Mouse (Mus musculus) intestine, embryonic 14.5 days (tissue): Measurements from ENCODE around the gene Tmtc4. TPM values are rescaled to one million over a fixed set of nuclear protein-coding genes. Genes with fewer than 3 reads are reported as not detected.

ENCODE experiments used
- ATAC-seq: fragments of 200-750 bp; cut with Nextera tagmentation; replicated peaks from 2 replicates; pipeline ENCODE4 v1.8.0; 2017; ENCODE audit warnings: low read depth, moderate number of reproducible peaks, moderate TSS enrichment, moderate library complexity; ENCODE audit not compliant: low FRiP score, low TSS enrichment
- DNase-seq: peaks from one replicate; pipeline ENCODE4 v3.0.0-alpha.2; 2018; ENCODE audit warnings: low spot score
- H3K27ac ChIP-seq: fragments of 300-500 bp; sonication (generic); 2 replicates; pipeline ENCODE4 v1.5.1; 2014; ENCODE audit warnings: low read depth, mild to moderate bottlenecking, control low read depth
- H3K27me3 ChIP-seq: fragments of 300-500 bp; sonication (generic); replicated peaks from 2 replicates; pipeline ENCODE4 v1.6.1; 2014; ENCODE audit warnings: low read length, control low read depth; ENCODE audit not compliant: control insufficient read depth, insufficient read depth
- H3K36me3 ChIP-seq: fragments of 300-500 bp; sonication (generic); 2 replicates; pipeline ENCODE4 v1.6.1; 2014; ENCODE audit warnings: low read length, control low read depth; ENCODE audit not compliant: control insufficient read depth, insufficient read depth
- H3K4me1 ChIP-seq: fragments of 300-500 bp; sonication (generic); replicated peaks from 2 replicates; pipeline ENCODE4 v1.6.1; 2014; ENCODE audit warnings: low read length, control low read depth, mixed read lengths; ENCODE audit not compliant: control insufficient read depth, insufficient read depth
- H3K4me2 ChIP-seq: fragments of 300-500 bp; sonication (generic); 2 replicates; pipeline ENCODE4 v1.6.1; 2014; ENCODE audit warnings: low read length
- H3K4me3 ChIP-seq: fragments of 300-500 bp; sonication (generic); 2 replicates; pipeline ENCODE4 v1.5.1; 2014; ENCODE audit warnings: low read depth, low read length, control low read depth, mixed read lengths
- H3K9ac ChIP-seq: fragments of 300-500 bp; sonication (generic); 2 replicates; pipeline ENCODE4 v1.6.1; 2014; ENCODE audit warnings: mild to moderate bottlenecking, low read length
- H3K9me3 ChIP-seq: fragments of 300-500 bp; sonication (generic); 2 replicates; pipeline ENCODE4 v1.6.1; 2016; ENCODE audit warnings: low read length, control low read depth; ENCODE audit not compliant: control insufficient read depth
- whole genome bisulfite sequencing: fragments of 180-500 bp; shearing (Covaris S2); extraction: QIAGEN DNeasy Blood & Tissue Kit; methylation state at CpG from one replicate; pipeline ENCODE4 v1.1.7; 2014; 5-methylcytosine and 5-hydroxymethylcytosine counted together
- polyA plus RNA-seq: library from polyadenylated mRNA; unstranded; fragments of >200 nt; fragmentation: Nextera tagmentation; extraction: Ambion mirVana; gene quantifications from 2 replicates; pipeline ENCODE4 v1.2.1, GENCODE M21; 2014

Gene Tmtc4
- polyA plus RNA-seq, 1 experiment from 2014 or later, result 28.0 TPM

DNA sequence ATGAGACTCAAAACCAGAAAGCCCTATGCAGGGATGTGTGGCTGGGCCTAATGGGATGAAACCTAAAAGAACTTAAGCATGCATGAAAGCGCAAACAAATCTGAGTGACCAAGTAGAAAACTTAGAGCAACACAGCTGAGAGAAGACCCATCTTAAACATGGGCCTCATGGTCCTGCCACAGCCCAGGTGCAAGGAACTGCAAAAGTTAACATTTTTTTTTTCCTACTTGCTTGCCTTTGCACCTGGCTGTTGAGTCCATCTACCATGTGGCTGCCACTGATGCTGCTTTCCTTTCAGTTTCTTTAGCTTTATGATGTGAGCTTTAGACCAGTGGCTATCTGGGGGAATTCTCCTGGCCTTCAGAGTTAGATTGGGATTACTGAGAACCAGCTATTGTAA is 66.2 kb downstream of the Tmtc4 start:
- Histone ChIP-seq H3K4me2 (no peak overlapping the region), H3K27me3 (no peaks in the 10 kb centered on the region), H3K4me3 (no peak overlapping the region), H3K27ac (no peak overlapping the region), H3K4me1 (no peaks in the 10 kb centered on the region), H3K9me3 (no peaks in the 10 kb centered on the region), H3K36me3 (0 out of 2 replicates have a peak, but pooled peaks cover 11% of the 10 kb centered on the region), H3K9ac (no peak overlapping the region)
- 97% methylated on average over 1 of the region's 1 CpGs for WGBS
- ATAC-seq (no peak), DNase-seq (no peak)

DNA sequence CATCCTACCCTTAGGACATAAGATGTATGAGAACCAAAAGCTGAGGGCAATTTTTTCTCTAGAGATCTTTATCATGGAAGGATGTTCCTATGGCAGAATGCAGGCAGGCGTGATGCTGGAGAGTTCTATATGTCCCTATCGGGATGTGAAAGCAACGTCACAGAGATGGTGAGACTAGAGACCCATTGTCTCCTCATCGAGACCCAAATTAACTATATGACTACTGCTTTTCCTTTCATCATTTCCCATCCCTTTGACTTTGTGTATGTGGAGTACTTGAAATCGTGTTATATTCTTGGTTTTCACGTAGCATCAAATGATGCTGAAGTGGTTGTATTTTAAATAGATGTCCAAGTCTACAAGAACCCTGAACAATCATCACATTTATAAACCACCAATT is 70.2 kb downstream of the Tmtc4 start, which contains the start of gene Ggact:
Ggact (minus strand) TSS at position 101 of the 400 bp plus-strand sequence.
- 0 out of 2 replicates have a peak, but pooled peaks cover 6% of the 10 kb centered on the region for H3K36me3 ChIP-seq
- H3K4me2 ChIP-seq, result peak within 1 kb of the TSS; percentile 70
- H3K4me1 ChIP-seq, result no peaks in the 10 kb centered on the region
- DNase-seq (no peak), ATAC-seq (no peak)
- H3K27me3 ChIP-seq, result no peaks in the 10 kb centered on the region
- no peak within 1 kb of the TSS for H3K27ac ChIP-seq
- H3K9ac ChIP-seq, result peak within 1 kb of the TSS; percentile 49
- 0 out of 2 replicates have a peak, but pooled peaks cover under 1% of the 10 kb centered on the region for H3K9me3 ChIP-seq
- 77% methylated on average over 6 of the region's 6 CpGs for WGBS
- H3K4me3 ChIP-seq, result peak within 1 kb of the TSS; percentile 52

DNA sequence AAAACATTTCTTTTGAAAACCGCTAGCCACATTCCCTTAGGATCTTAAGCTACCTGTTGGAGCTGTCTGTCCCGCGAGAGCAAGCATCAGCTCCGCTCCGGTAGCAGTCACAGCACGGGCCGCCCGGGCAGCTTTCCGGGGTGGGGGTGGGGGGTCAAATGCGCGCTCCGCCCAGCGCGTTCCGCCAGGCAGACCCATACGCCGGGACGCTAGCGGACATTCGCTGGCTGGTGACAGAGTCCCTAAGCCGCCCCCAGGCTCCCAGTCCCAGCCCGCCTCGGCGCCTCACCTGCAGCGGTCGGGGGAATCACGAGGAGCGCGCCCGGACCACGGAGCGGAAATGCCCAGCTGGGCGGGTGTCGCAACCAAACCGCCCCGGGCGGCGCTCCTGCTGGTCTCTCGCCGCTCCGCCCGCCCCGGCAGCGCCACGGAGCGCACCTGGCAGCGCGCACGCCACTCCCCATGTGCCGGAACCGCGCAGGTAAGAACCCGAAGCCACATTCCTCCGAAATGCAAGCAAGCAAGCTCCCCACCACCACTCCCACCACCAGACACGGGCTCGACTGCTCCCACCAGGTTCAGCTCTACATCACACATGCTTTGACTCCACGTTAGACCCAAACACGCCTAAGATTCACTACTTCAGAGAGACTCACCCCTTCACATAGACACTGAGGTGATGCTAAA is 70.9 kb downstream of the Tmtc4 start:
- Histone ChIP-seq H3K4me3 (peak overlapping the region; percentile 52), H3K27ac (no peak overlapping the region), H3K4me2 (peak overlapping the region; percentile 70), H3K9me3 (0 out of 2 replicates have a peak, but pooled peaks cover 5% of the 10 kb centered on the region), H3K27me3 (no peaks in the 10 kb centered on the region), H3K4me1 (no peaks in the 10 kb centered on the region), H3K36me3 (0 out of 2 replicates have a peak, but pooled peaks cover 6% of the 10 kb centered on the region), H3K9ac (peak overlapping the region; percentile 49)
- ATAC-seq (peak; percentile 86), DNase-seq (peak; percentile 83)
- WGBS, result under 1% methylated on average over 51 of the region's 58 CpGs

DNA sequence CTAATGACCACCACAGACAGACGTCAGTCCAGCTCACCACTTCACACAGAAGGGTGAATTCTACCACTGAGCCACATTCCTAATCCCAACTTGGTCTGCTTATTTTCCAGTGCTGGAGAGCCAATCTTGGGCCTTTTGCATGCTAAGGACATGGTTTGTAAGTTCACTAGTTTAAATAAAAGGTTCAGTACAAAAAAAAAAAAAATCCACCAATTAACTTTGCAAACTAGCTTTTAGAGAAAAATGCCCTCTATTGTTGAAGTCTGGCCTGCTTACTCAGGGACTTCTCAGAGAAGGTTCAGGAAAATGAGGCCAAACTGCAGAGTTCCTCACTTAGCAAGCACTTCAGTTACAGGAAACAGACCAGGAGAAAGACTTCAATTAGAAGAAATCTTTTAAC is 71.7 kb downstream of the Tmtc4 start:
- Histone ChIP-seq H3K27ac (no peak overlapping the region), H3K4me1 (no peaks in the 10 kb centered on the region), H3K4me2 (peak overlapping the region; percentile 70), H3K9ac (peak overlapping the region; percentile 49; the same call in 1 of the 2 replicates), H3K27me3 (no peaks in the 10 kb centered on the region), H3K36me3 (0 out of 2 replicates have a peak, but pooled peaks cover 3% of the 10 kb centered on the region), H3K4me3 (peak overlapping the region; percentile 52), H3K9me3 (0 out of 2 replicates have a peak, but pooled peaks cover 9% of the 10 kb centered on the region)
- WGBS, result 68% methylated on average over 1 of the region's 1 CpGs
- ATAC-seq (no peak), DNase-seq (no peak)

DNA sequence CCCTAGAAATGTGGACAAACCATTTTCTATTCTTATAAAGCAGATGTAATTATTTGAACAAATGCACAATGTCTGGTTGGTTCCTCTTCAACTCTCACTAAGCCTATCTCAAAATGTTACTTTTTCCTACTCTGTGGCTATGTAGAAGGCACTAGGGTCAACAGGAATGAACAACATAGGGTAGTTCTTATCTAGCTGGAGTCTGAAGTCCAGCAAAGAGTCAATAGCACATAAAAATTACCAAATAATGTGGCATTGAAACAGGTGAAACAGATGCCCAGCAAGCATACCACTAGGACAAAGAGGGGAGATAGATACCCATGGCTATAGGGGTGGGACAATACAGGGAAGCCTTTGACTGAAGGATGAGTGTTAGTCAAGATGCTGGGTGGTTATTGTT is 72.6 kb downstream of the Tmtc4 start:
- DNase-seq, result no peak
- Histone ChIP-seq H3K9me3 (0 out of 2 replicates have a peak, but pooled peaks cover 11% of the 10 kb centered on the region), H3K4me2 (no peak overlapping the region), H3K36me3 (no peaks in the 10 kb centered on the region), H3K4me3 (no peak overlapping the region), H3K9ac (no peak overlapping the region), H3K27ac (no peak overlapping the region), H3K4me1 (no peaks in the 10 kb centered on the region), H3K27me3 (no peaks in the 10 kb centered on the region)
- no peak for ATAC-seq

DNA sequence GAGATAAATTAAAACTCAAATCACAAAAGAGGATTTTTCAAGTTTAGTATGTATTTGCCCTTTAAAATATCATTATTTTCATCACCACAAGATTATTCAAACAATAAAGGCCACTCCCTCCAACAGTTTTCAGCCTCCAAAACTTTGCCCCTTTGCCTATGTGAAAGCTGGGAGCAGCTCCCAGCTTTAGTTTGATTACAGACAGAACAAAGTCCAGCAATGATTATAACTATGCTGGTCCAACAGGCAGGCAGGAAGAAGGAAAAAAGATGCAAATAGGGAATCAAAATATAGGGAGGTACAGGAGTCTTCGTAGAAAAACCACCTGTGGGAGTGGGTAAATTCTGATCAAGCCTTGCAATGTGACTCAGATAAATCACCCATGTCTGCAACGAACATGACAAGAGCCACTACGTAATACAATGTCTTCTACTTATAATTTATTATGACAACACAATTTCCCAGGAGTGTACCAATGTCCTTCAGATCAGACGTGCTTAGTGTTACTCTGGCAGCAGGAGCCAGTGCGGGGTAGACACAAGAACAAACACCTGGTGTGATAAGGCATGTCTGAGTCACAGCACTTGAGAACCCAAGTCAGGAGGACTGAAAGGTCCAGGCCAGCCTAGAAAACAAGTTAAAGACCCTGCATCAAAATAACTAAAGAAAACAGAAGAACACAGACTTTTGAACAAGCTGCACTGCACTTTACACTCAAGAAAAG is 74.3 kb downstream of the Tmtc4 start:
- 70% methylated on average over 5 of the region's 5 CpGs for WGBS
- H3K27ac ChIP-seq, result no peak overlapping the region
- H3K27me3 ChIP-seq, result no peaks in the 10 kb centered on the region
- H3K9ac ChIP-seq, result no peak overlapping the region
- ATAC-seq (peak; percentile 56; the same call in 1 of the 2 replicates), DNase-seq (no peak)
- no peaks in the 10 kb centered on the region for H3K36me3 ChIP-seq
- no peak overlapping the region for H3K4me3 ChIP-seq
- H3K4me2 ChIP-seq, result no peak overlapping the region
- H3K4me1 ChIP-seq, result no peaks in the 10 kb centered on the region
- H3K9me3 ChIP-seq, result 0 out of 2 replicates have a peak, but pooled peaks cover 11% of the 10 kb centered on the region

DNA sequence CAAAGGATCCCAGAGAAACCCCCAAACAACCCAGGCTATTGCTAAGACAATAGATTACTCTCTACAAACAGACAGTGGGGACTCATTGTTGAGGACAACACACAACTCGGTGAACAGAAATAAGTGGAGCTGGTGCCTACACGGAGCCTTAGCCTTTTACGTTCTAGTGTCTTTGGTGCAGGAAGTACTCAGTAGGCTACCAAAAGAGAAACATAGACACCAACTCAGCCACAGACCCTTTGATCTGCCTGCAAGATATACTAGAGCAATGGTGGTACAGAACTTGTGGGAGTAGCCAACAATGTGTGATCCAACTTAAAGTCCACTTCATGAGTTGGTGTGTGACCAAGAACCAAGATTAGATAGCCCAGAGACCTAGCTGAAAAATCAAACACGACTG is 75.8 kb downstream of the Tmtc4 start:
- WGBS, result 90% methylated on average over 4 of the region's 4 CpGs
- DNase-seq, result no peak
- H3K27ac ChIP-seq, result no peak overlapping the region

DNA sequence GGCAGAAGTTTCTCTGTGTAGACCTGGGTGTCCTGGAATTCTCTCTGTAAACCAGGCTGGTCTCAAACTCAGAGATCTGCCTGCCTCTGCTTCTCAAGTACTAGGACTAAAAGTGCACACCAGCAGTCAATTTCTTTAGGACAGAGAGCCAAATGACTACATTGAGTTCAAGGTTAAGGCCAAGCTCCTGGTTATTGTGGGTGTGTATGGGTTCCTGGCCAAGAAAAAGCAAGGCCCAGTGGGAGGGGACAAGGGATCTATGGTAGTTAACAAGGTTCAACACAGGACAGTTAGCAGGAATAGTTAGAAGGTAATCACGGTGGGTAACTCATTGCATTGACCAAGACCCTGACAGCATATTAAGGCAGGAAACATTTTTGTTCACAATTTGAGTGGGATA is 78.8 kb downstream of the Tmtc4 start:
- DNase-seq, result no peak
- Histone ChIP-seq H3K27me3 (no peaks in the 10 kb centered on the region), H3K4me3 (no peak overlapping the region), H3K4me2 (no peak overlapping the region), H3K36me3 (no peaks in the 10 kb centered on the region), H3K9ac (no peak overlapping the region), H3K9me3 (0 out of 2 replicates have a peak, but pooled peaks cover 11% of the 10 kb centered on the region), H3K4me1 (0 out of 2 replicates have a peak, but pooled peaks cover 3% of the 10 kb centered on the region), H3K27ac (no peak overlapping the region)
- 97% methylated on average over 1 of the region's 1 CpGs for WGBS
- ATAC-seq, result no peak

More for the DNA sequence above, 75.8 kb downstream of the Tmtc4 start:
- H3K36me3 ChIP-seq, result no peaks in the 10 kb centered on the region
- no peak overlapping the region for H3K4me3 ChIP-seq
- 0 out of 2 replicates have a peak, but pooled peaks cover 11% of the 10 kb centered on the region for H3K9me3 ChIP-seq
- H3K4me1 ChIP-seq, result no peaks in the 10 kb centered on the region
- no peak for ATAC-seq
- H3K4me2 ChIP-seq, result no peak overlapping the region
- no peak overlapping the region for H3K9ac ChIP-seq
- H3K27me3 ChIP-seq, result no peaks in the 10 kb centered on the region
